Mouse (Mus musculus): ENCODE results near the gene Mas1. TPM values are rescaled to one million over a fixed set of nuclear protein-coding genes. Genes with fewer than 3 reads are reported as not detected.

Mas1 gene
- polyA plus RNA-seq, 1 experiment from 2014 or later: 1.2 TPM

DNA sequence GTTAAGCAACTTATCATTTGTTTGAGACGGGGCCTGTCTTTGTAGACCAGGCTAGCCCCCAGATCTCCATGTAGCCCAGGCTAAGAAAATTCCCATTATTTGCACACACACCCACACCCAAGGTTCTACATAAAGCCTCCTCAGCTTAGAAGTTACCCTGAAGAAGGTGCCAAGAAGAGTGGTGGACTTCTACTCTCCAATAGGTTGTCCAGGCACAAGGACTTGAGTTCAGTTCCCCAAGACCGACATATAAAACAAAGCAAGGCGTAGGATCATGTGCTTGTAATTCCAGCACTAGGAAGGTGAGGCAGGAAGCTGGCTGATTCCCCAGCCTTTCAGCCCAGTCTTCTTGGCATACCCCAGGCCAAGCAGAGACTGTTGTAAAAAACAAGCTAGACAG is 69.4 kb downstream of the Mas1 start:
- 87% methylated on average over 3 of the region's 3 CpGs for WGBS

GRCm38 (mm10) chr17:12797427-12798029 is 70.4 kb downstream of the Mas1 start:
- WGBS: 75% methylated on average over 3 of the region's 3 CpGs
- no peak overlapping the region for H3K4me3 ChIP-seq (replicated peaks)
- H3K4me1 ChIP-seq: peaks cover 33% of the 10 kb centered on the region
- H3K27ac ChIP-seq (replicated peaks): no peak overlapping the region
- H3K4me2 ChIP-seq (replicated peaks): no peak overlapping the region
- no peaks in the 10 kb centered on the region for H3K36me3 ChIP-seq
- no peaks in the 10 kb centered on the region for H3K27me3 ChIP-seq
- no peak for ATAC-seq (ENCODE audit: insufficient number of reproducible peaks, low FRiP score, low TSS enrichment, low read depth)
- no peaks in the 10 kb centered on the region for H3K9me3 ChIP-seq (replicated peaks)
- no peak overlapping the region for H3K9ac ChIP-seq

More for the DNA sequence above, 69.4 kb downstream of the Mas1 start:
- Histone ChIP-seq H3K36me3 (no peaks in the 10 kb centered on the region), H3K27ac (replicated peaks) (no peak overlapping the region), H3K4me2 (replicated peaks) (no peak overlapping the region), H3K9ac (no peak overlapping the region), H3K9me3 (replicated peaks) (no peaks in the 10 kb centered on the region), H3K4me3 (replicated peaks) (no peak overlapping the region), H3K4me1 (peaks cover 25% of the 10 kb centered on the region), H3K27me3 (no peaks in the 10 kb centered on the region)
- ATAC-seq (ENCODE audit: insufficient number of reproducible peaks, low FRiP score, low TSS enrichment, low read depth): no peak

DNA sequence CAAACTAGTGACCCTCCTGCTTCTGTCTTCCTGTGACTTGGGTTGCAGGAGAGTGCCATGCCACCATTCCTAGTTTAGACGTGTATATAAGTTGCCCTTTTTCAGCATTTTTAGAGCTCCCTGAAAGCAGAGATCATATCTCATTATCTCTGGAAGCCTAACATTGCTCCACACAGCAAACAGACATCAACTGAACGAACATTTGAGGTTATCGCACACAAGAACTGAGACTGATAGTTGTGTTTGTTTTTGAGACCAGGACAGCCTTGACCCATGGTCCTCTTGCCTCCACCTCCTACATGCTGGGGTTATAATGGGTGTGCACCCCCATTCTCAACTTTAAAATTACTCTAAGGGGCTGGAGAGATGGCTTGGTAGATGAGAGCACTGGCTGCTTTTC is 71.3 kb downstream of the Mas1 start:
- Histone ChIP-seq H3K4me2 (replicated peaks) (no peak overlapping the region), H3K4me3 (replicated peaks) (no peak overlapping the region), H3K27me3 (no peaks in the 10 kb centered on the region), H3K9me3 (replicated peaks) (no peaks in the 10 kb centered on the region), H3K4me1 (peaks cover 41% of the 10 kb centered on the region), H3K27ac (replicated peaks) (no peak overlapping the region), H3K9ac (no peak overlapping the region), H3K36me3 (no peaks in the 10 kb centered on the region)
- WGBS: 79% methylated on average over 3 of the region's 3 CpGs
- ATAC-seq (ENCODE audit: insufficient number of reproducible peaks, low FRiP score, low TSS enrichment, low read depth): no peak

DNA sequence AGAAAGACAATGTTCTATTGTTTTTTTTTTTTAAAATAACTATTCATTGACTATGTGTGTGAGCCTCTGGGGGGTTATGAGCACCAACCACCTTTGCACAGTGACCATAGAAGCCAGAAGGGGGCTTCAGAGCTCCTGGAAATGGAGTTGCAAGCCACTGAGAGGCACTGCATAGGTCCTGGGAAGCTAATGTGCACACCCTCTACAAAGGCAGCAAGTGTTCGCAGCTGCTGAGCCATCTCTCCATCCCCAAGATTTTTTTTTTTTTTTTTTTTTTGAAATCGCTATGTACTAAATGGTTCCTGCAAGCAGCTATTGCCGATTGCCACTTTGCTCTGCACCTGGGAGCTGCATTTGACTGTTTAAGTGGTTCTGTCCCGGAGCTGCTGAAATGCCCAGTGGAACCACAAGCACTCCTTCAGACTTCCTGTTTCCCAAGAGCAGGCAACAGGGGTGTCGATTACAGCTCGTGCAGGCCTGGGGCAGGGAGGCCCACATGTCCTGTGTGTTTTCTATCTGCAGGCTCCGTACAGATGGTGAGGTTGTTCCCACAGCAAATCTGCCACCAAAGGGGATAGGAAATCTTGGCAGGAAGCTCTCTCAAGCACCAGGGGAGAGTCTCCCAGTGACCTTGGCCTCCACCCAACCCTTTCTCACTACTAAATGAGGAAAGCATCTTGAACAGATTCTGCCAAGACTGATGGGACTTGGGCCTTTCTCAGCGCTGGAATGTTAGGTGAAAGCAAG is 74.1 kb downstream of the Mas1 start:
- H3K27ac ChIP-seq (replicated peaks): peak overlapping the region; percentile 91
- no peak overlapping the region for H3K9ac ChIP-seq
- H3K9me3 ChIP-seq (replicated peaks): no peaks in the 10 kb centered on the region
- H3K4me1 ChIP-seq: peaks cover 61% of the 10 kb centered on the region
- H3K4me2 ChIP-seq (replicated peaks): no peak overlapping the region
- H3K27me3 ChIP-seq: no peaks in the 10 kb centered on the region
- ATAC-seq (ENCODE audit: insufficient number of reproducible peaks, low FRiP score, low TSS enrichment, low read depth): peak; percentile 58
- no peak overlapping the region for H3K4me3 ChIP-seq (replicated peaks)
- WGBS: 15% methylated on average over 8 of the region's 8 CpGs
- H3K36me3 ChIP-seq: no peaks in the 10 kb centered on the region

GRCm38 (mm10) chr17:12792422-12793206 is 75.3 kb downstream of the Mas1 start:
- no peaks in the 10 kb centered on the region for H3K9me3 ChIP-seq (replicated peaks)
- 46% methylated on average over 11 of the region's 11 CpGs for WGBS
- no peak overlapping the region for H3K9ac ChIP-seq
- H3K4me2 ChIP-seq (replicated peaks): no peak overlapping the region
- H3K36me3 ChIP-seq: peaks cover 7% of the 10 kb centered on the region; the same call in 1 of the 2 replicates
- H3K27me3 ChIP-seq: no peaks in the 10 kb centered on the region
- H3K27ac ChIP-seq (replicated peaks): peak overlapping the region; percentile 71
- H3K4me1 ChIP-seq: peaks cover 57% of the 10 kb centered on the region
- ATAC-seq (ENCODE audit: insufficient number of reproducible peaks, low FRiP score, low TSS enrichment, low read depth): no peak
- H3K4me3 ChIP-seq (replicated peaks): no peak overlapping the region

- Histone ChIP-seq H3K9ac (no peak overlapping the region), H3K36me3 (peaks cover 7% of the 10 kb centered on the region), H3K4me3 (replicated peaks) (no peak overlapping the region), H3K4me1 (peaks cover 57% of the 10 kb centered on the region), H3K9me3 (replicated peaks) (no peaks in the 10 kb centered on the region), H3K27ac (replicated peaks) (peak overlapping the region; percentile 90), H3K27me3 (no peaks in the 10 kb centered on the region), H3K4me2 (replicated peaks) (no peak overlapping the region)
- peak; percentile 61 for ATAC-seq (ENCODE audit: insufficient number of reproducible peaks, low FRiP score, low TSS enrichment, low read depth)
- 14% methylated on average over 4 of the region's 4 CpGs for WGBS
Measured at GRCm38 (mm10) chr17:12791420-12791819, 76.5 kb downstream of the Mas1 start.

DNA sequence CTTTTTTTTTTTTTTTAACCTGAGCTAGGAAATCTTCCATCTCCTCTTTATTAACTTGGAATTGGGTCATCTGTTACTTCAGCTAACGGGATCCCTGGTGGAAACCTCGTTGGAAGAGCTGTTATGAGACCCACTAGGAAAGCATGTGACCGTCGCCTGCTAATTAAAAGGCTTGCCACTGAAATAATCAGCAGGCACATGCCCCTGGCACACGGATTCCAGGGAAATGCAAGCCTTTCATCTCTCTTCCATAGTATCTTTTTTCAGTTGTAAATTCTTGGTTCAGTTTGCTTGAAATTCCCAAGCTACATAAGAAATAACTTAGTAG is 76.9 kb downstream of the Mas1 start:
- Histone ChIP-seq H3K4me1 (peaks cover 57% of the 10 kb centered on the region), H3K27ac (replicated peaks) (peak overlapping the region; percentile 90), H3K4me3 (replicated peaks) (no peak overlapping the region), H3K27me3 (no peaks in the 10 kb centered on the region), H3K9me3 (replicated peaks) (no peaks in the 10 kb centered on the region), H3K4me2 (replicated peaks) (no peak overlapping the region), H3K9ac (no peak overlapping the region; the same call in 1 of the 2 replicates), H3K36me3 (peaks cover 7% of the 10 kb centered on the region)
- 13% methylated on average over 5 of the region's 5 CpGs for WGBS
- ATAC-seq (ENCODE audit: insufficient number of reproducible peaks, low FRiP score, low TSS enrichment, low read depth): 0 out of 2 replicates have a peak, but pooled peaks have one; percentile 7

Small RNAs within 50 kb of the gene (microRNA-seq; reads per million reads assigned to microRNA genes)
- not detected for gene Gm24085 (ENCODE audit: borderline number of aligned reads)

Other genes starting within 250 kb of the Mas1 start
- 0.44 and 0.89 TPM in 2 replicates for gene Slc22a1, start 192.3 kb downstream of the Mas1 start, polyA plus RNA-seq (2015; fragmentation: Nextera tagmentation; extraction: Ambion mirVana)
- 39.8 and 44.2 TPM in 2 replicates for gene Igf2r, start 98.5 kb downstream of the Mas1 start, polyA plus RNA-seq (2015; fragmentation: Nextera tagmentation; extraction: Ambion mirVana)
- 0.13 and 0.27 TPM in 2 replicates for gene Mrgprh, start 7.9 kb upstream of the Mas1 start, polyA plus RNA-seq (2015; fragmentation: Nextera tagmentation; extraction: Ambion mirVana)
- gene Pnldc1, start 42.1 kb upstream of the Mas1 start, polyA plus RNA-seq (2015; fragmentation: Nextera tagmentation; extraction: Ambion mirVana): 2.5 and 3.8 TPM in 2 replicates
- 352 and 356 TPM in 2 replicates for gene Tcp1, start 47.6 kb upstream of the Mas1 start, polyA plus RNA-seq (2015; fragmentation: Nextera tagmentation; extraction: Ambion mirVana)
- 135 TPM in 2 replicates for gene Mrpl18, start 48.2 kb upstream of the Mas1 start, polyA plus RNA-seq (2015; fragmentation: Nextera tagmentation; extraction: Ambion mirVana)
- 0.60 and 1.2 TPM in 2 replicates for gene Acat3, start 72.5 kb upstream of the Mas1 start, polyA plus RNA-seq (2015; fragmentation: Nextera tagmentation; extraction: Ambion mirVana)
- gene Acat2, start 92.6 kb upstream of the Mas1 start, polyA plus RNA-seq (2015; fragmentation: Nextera tagmentation; extraction: Ambion mirVana): 121 and 128 TPM in 2 replicates
- 120 and 125 TPM in 2 replicates for gene Wtap, start 126.0 kb upstream of the Mas1 start, polyA plus RNA-seq (2015; fragmentation: Nextera tagmentation; extraction: Ambion mirVana)
- gene Sod2, start 138.7 kb upstream of the Mas1 start, polyA plus RNA-seq (2015; fragmentation: Nextera tagmentation; extraction: Ambion mirVana): 98.3 and 98.5 TPM in 2 replicates
- gene Gpr31b, start 184.2 kb upstream of the Mas1 start, polyA plus RNA-seq (2015; fragmentation: Nextera tagmentation; extraction: Ambion mirVana): 0.30 TPM in 1 of 2 replicates, not detected in the other
- gene Tcp10b, start 193.0 kb upstream of the Mas1 start, polyA plus RNA-seq (2015; fragmentation: Nextera tagmentation; extraction: Ambion mirVana): 0.27 and 0.29 TPM in 2 replicates